8 mouse cellular contexts compared by ENCODE assay signal in genomic region chr9:119646942-119647547, GRCm38 (mm10).
DNase-seq lines count a peak whose midpoint lies in the region; ATAC-seq and TF ChIP-seq lines count a peak whose summit lies in the region.

No protein-coding gene starts in this region.

- no peak for TF ChIP-seq POLR2A in cortical plate, adult 2 months (IDR thresholded peaks at IDR 0.05; ENCODE audit: extremely low read depth, insufficient read depth, low read length)

- no peaks in the 10 kb centered on the region for H3K4me1 ChIP-seq in neural tube, embryonic 15.5 days
- no peaks in the 10 kb centered on the region for H3K4me1 ChIP-seq in cortical plate, adult 2 months (ENCODE audit: control insufficient read depth, insufficient read depth, low read length)
- no peaks in the 10 kb centered on the region for H3K4me1 ChIP-seq in lung, postnatal 0 days (ENCODE audit: insufficient read depth, low read depth, low read length)

- H3K27me3 ChIP-seq in neural tube, embryonic 15.5 days (replicated peaks), result no peaks in the 10 kb centered on the region
- H3K27me3 ChIP-seq in lung, postnatal 0 days (replicated peaks; ENCODE audit: insufficient read depth, low read length), result no peaks in the 10 kb centered on the region

- peak; percentile 55 for TF ChIP-seq CTCF in cortical plate, adult 2 months (IDR thresholded peaks at IDR 0.05; ENCODE audit: extremely low read depth, insufficient read depth, low read length)
- peak; percentile 76 for TF ChIP-seq CTCF in lung, postnatal 0 days (IDR thresholded peaks at IDR 0.05)

- H3K36me3 ChIP-seq in neural tube, embryonic 15.5 days, result no peaks in the 10 kb centered on the region
- no peaks in the 10 kb centered on the region for H3K36me3 ChIP-seq in lung, postnatal 0 days (ENCODE audit: insufficient read depth, low read length)

- no peaks in the 10 kb centered on the region for H3K9me3 ChIP-seq in neural tube, embryonic 15.5 days (replicated peaks)
- H3K9me3 ChIP-seq in lung, postnatal 0 days (ENCODE audit: low read length), result no peaks in the 10 kb centered on the region

- no peak overlapping the region for H3K4me3 ChIP-seq in neural tube, embryonic 15.5 days (replicated peaks)
- no peak overlapping the region for H3K4me3 ChIP-seq in cortical plate, adult 2 months (ENCODE audit: insufficient read depth, low read length)
- no peak overlapping the region for H3K4me3 ChIP-seq in lung, postnatal 0 days (ENCODE audit: low read depth, low read length)

- WGBS in neural tube, embryonic 15.5 days, result 63% methylated on average over 8 of the region's 8 CpGs
- 55% methylated on average over 8 of the region's 8 CpGs for WGBS in lung, postnatal 0 days

- no peak for ATAC-seq in neural tube, embryonic 15.5 days (ENCODE audit: low FRiP score)
- no peak for ATAC-seq in lung, postnatal 0 days

- no peak overlapping the region for H3K4me2 ChIP-seq in neural tube, embryonic 15.5 days
- no peak overlapping the region for H3K4me2 ChIP-seq in lung, postnatal 0 days (replicated peaks; ENCODE audit: low read depth, low read length)

- no peak for TF ChIP-seq EP300 in lung, postnatal 0 days (IDR thresholded peaks at IDR 0.05)

- H3K27ac ChIP-seq in neural tube, embryonic 15.5 days (replicated peaks), result no peak overlapping the region
- no peak overlapping the region for H3K27ac ChIP-seq in cortical plate, adult 2 months (ENCODE audit: insufficient read depth, low read length)
- H3K27ac ChIP-seq in lung, postnatal 0 days (ENCODE audit: low read length), result no peak overlapping the region

- peak; percentile 39 to 50 for DNase-seq in cerebellum, adult 18-20 months
- DNase-seq in cerebellum, adult 11-12 months, result no peak
- DNase-seq in neural tube, embryonic 10.5 days (ENCODE audit: extremely low spot score, low spot score), result peak; percentile 81
- peak; percentile 79 to 81 for DNase-seq in kidney, postnatal 4 days
- peak; percentile 50 for DNase-seq in lung, postnatal 0 days (ENCODE audit: low spot score)
- DNase-seq in spleen, adult 12 weeks (ENCODE audit: low spot score), result peak; percentile 31

- no peak overlapping the region for H3K9ac ChIP-seq in neural tube, embryonic 15.5 days (replicated peaks)
- no peak overlapping the region for H3K9ac ChIP-seq in lung, postnatal 0 days (replicated peaks; ENCODE audit: low read depth)
